Mouse (Mus musculus) embryo, embryonic 10 days (tissue): ENCODE results near the gene Tnf.

Experiments
- DNase-seq: peaks from one replicate; pipeline ENCODE4 v3.0.0-alpha.2; 2015; ENCODE audit warnings: low spot score

Gene Tnf

DNA sequence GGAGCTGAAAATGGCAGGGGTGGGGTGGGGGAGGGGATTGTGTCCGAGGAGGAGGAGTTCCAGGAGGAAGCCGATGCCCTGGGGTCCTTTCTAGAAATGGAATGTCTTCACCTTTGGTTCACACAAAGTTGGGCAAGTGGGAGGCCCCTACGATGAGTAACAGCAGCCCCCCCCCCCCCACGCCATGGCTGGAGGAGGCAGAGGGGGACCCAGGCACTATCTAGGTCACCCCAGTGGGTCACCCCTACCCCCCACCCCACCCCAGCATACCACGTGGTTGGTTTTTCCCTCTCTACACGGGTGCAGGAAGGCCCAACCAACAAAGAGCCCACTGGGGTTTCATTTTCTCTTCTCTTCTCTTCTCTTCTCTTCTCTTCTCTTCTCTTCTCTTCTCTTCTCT lies 4.7 kb downstream of the Tnf start:
- no peak for DNase-seq

DNA sequence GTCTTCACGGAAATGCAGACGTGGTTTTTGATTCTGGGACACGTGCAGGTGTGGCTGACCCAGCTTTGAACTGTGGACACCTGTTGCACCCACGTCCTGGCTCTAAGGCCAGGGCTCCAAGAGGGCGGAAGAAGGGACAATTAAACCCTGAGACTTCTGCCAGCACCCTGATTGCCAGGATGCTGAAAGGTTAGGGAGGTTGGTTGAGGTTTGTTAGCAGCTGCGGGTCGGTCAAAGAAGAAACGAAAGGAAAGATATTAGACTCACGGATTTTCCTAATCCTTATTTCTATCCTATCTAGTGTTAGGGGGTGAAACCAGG lies 5.5 kb downstream of the Tnf start:
- no peak for DNase-seq

DNA sequence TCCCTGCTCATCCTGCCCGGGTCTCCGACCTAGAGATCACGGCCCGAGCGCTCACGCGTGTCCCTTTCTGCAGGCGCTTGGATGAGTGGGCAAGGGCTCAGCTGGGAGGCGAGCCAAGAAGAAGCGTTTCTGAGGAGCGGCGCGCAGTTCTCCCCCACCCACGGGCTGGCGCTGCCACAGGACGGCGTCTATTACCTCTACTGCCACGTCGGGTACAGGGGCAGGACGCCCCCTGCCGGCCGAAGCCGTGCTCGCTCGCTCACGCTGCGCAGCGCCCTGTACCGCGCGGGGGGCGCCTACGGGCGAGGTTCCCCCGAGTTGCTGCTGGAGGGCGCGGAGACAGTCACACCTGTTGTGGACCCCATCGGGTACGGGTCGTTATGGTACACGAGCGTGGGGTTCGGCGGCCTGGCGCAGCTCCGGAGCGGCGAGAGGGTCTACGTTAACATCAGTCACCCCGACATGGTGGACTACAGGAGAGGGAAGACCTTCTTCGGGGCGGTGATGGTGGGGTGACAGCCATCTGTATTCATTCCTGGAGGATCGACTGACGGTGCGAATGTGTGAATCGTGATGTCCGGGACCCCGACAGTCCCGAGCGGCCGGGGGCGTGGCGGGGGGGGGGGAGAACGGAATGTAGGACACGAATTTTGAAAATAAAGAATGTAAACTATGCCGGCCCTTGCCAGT lies 6.0 kb downstream of the Tnf start:
- peak; percentile 86 for DNase-seq

DNA sequence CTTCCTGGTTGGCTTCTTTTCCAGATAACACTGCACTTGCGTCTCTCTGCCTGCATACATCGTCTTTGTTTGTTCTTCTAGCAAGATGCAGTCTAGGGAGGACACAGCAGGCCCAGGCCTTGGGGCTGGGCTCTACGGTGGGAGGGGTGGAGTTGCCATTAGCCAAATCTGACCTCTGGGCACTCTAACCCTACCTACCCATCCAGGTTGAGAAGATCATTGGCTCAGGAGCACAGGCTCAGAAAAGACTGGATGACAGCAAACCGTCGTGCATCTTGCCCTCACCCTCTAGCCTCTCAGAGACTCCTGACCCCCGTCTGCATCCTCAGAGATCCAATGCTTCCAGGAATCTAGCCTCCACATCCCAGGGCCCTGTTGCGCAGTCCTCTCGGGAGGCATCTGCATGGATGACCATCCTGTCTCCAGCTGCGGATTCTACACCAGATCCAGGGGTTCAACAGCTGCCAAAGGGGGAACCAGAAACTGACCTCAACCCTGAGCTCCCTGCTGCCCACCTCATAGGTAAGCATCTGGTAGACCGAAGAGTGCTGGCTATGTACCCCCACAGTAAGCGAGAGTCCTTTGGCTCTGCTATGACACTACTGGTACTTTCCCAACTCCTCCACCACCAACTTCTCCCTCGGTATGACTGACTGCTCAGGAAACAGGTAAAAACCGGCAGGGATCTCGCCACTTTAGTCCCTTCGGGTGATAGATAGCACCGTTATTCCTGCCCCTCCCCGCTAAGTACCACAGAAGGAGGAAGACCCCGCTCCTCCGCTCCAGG lies 6.8 kb downstream of the Tnf start:
- no peak for DNase-seq

DNA sequence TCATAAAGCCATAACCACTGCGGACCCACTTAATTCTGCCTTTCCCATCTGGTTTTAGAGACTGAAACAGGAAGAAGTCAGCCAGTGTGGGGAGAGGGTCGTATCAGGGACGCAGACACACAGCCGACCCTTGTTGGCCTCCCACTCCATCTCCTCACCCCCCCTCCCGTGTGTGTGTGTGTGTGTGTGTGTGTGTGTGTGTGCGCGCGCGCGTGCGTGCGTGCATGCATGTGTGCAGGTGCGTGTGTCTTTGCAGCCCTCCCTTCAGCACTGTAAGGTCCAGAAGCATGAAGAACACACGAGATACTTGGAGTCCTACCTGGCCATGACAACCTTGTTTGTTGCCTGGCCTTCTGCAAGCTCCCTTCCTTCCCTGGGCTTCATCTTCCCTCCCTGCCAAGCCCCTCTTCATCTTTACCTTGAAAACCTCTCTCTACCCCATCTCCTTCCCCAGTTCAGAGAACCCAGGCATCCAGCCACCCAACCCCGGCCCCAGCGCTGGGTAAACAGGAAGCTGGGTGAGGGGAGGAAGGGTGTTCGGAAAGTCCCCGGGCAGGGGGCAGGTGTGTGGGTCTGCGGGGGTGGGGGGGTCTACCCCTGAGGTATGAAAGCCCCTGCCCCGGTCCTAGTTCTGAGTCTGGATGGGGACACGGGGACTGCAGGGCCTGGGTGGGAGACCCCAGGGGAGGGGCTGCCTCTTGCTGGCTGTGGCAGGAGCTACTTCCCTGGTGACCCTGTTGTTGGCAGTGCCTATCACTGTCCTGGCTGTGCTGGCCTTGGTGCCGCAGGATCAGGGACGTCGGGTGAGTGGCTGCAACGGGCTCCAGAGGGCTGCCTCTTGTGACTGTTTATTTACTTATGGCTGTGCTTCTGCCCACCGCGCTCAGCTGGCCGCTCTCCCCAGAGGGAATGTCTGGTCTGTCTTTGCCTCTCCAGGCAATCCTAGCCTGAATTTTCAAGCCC lies 7.6 kb downstream of the Tnf start, which contains the start of gene Ltb:
Gene Ltb (plus strand): TSS at position 559 of the 963 bp plus-strand sequence.
- DNase-seq: no peak

DNA sequence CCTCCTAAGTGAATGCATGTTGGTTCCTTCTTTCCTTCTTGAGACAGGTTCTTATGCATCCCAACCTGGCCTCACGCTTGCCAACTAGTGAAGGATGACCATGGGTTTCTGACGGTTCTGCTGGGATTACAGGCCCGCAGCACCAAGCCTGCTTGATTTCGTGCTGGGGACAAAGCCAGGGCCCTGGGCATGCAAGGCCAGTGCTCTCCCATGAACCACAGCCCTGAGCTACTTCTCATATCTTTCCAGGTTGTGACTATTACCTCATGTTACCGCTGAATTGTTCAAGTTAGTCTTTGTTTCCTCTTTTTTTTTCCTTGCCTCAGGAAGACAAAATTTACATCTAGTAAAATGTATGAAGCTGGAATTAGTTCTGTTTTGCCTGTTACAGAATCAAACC lies 8.9 kb downstream of the Tnf start:
- DNase-seq: no peak

DNA sequence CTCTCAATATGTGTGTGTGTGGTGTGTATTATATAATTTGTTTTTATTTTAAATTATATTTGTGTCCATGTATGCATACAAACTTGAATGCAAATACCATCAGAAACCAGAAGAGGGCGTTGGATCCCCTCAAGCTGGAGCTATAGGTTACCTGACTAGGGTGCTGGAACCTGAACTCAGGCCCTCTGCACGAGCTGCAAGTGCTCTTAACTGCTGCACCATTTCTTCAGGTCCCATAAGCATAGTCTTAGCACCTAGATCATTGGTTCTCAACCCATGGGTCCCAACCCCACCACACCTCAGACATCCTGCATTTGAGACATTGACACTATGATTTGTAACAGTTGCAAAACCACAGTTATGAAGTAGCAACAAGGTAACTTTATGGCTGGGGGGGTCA lies 10.1 kb downstream of the Tnf start:
- DNase-seq: no peak

DNA sequence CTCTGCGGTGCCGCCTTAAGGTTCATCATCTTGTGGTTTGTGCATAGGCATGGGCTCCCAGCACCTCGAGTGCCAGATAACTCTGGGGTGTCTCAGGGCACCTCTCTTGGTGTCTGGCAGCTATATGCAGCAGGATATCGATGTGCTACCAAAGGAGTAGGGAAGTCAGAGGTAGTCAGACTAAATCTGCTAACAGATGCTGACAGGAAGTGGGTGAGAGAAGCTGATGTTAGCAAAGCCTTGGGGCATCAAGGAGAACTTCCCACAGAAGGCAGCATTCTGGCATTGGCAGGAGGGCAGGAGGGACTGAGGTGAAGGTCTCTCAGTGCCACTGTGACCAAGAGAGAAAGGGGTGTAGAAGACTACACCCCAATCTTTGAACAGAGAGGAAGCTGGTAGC lies 11.7 kb downstream of the Tnf start:
- DNase-seq: no peak

DNA sequence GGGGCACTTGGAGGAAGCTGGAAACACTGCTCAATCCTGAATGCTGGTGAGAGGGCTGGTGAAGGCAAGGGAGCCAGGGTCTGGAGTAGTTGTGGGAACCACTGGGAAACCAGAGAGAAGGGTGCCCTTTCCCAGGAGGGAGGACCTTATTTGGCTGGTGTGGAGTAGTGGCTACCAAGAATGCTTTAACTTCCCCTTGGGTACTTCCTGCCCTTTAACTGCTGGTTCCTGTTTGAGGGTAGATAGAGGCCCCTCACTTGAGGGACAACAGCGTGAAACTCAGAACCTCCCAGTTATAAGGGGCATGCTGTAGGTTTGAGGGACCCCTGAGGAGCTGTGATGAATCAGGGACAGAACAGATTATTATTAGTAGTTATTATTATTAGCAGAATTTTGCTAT lies 12.6 kb downstream of the Tnf start:
- no peak for DNase-seq

DNA sequence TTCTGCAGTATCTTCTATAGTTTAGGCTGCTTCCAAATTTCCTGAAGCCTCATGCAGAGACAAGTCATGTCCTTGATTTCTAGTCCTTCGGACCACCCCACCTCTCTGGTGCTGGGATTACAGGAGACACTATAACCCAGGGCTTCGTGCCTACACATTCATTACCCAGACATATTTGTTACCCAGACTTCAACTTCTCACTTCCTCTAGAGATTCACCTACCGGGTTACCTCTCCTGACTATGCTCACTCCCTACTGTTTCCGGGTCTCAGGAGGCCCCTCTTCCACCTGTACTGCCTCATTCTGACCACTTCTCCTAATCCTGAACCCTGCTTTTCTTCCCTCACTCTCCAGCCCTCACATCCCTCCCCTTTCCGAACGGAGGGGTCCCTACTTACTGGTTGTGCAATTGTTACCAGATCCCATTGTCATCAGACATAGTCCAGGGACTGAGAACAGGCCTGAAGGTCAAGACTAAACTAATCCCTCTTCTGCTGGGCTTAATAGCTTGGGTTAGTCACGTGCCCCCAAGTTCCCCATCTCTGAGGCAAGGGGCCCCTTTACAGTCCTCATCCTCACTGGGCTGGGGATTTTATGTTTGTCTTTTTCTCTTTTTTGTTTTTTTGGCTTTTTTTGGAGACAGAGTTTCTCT lies 13.7 kb downstream of the Tnf start, which contains the start of gene Lst1:
Gene Lst1 (minus strand): TSS at position 481 of the 652 bp plus-strand sequence.
- no peak for DNase-seq

DNA sequence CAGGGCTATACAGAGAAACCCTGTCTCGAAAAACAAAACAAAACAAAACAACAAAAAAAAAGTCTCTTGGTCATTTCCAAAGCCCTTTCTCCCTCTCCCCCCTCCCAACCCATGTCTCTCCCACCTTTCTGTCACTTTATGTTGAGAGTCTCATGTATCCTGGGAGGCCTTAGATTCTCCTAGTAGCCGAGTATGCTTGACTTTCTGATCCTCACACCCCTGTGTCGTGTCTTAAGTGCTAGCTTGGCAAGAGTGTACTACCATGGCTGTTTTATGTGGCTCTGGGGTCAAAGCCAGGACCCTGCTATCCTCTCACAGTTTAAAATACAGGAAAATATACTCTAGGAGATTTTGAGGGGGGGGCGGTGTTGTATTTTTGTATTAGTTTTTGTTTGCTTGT lies 14.5 kb downstream of the Tnf start:
- DNase-seq: no peak

DNA sequence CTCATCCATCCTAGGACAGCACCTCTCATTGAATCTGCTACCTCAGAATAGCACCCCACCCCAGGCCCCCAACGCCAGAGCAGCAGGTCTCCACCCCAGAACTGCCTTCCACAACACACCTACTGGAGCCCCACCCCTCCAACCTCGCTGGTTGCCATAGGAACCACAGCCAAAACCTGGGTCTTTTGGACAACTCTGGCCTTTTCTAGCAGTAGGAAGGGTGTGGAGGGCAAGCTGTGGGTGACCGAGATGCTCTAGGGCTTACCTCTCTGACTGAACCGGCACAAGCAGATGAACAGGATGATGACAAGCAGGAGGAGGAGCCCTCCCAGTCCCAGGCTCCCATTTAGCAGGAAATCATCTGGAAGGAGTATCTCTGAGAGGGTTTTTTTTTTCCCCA lies 15.1 kb downstream of the Tnf start:
- peak; percentile 48 for DNase-seq

DNA sequence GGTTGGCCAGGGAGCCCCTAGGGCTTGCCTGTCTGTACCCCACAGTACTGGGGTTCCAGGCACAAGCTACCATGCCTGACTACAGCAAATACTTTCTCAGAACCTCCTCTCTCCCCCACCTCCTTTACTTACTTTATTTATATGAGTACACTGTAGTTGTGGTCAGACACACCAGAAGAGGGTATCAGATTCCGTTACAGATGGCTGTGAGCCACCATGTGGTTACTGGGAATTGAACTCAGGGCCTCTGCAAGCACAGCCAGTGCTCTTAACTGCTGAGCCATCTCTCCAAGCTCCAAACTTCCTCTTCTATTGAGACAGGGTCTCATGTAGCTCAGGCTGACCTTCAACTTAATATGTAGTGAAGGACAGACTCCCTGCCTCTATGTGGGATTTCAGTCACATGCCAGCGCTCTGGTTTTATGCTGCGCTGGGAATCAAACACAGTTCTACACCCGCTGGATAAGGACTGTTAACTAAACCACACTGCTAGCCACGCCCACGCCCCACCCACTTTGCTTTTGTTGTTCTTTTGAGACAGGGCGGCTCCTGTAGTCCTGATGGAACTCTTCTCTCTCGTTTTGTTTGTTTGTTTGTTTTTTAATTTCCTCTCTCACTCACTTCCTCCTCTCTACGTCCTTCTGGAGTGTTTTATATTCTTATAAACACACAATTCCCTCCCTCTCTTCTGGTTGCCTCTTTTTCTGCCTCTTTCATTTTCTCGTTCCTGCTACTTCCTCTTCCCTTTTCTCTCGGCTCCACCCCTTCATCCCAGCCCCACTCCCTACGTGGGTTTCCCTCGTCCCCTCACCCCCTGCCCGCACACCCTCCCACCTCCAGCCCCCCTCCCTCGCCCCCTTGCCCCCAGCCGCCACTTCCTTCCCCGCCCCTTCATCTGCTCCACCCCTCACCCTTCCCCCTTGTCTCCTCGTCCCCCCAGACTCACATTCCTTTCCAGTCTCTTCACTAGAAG lies 15.9 kb downstream of the Tnf start:
- DNase-seq: peak; percentile 83

DNA sequence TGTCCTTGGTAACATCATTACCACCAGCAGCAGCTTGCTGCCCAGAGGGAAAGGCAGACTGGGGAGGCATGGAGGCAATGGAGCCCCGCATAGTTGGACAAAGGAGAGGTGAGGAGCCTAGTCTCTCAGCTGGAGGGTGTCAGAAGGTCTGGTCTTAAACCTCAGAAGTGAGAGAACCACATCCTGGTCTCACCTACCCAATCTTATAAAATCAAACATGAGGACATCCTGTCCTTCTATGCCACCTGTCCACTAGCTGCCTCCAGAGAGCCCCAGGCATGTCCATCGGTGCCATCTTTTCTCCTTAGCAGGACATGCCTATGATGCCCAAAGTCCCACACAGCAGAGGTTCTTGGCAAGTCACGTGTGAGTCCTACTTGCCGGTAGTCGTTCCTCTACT lies 21.7 kb downstream of the Tnf start:
- no peak for DNase-seq

DNA sequence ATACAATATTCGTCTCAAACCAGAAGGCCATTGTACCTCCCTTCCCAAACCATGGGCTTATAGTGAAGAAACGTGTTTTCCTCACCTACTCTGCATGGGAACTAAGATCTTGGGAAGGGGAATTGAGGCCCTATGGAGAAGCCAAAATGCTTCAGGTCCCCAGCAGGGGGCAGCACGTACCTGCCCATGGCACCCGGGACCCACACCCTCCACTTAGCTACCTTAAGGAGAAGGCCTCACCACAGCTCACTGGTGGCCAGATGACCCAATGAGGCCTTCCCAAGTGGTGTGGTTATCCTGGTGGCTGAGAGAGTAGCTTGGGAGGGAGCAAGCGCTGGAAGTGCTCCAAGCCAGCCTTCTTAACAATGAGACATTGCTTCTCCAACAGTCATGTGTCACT lies 23.3 kb downstream of the Tnf start:
- DNase-seq: peak; percentile 85

DNA sequence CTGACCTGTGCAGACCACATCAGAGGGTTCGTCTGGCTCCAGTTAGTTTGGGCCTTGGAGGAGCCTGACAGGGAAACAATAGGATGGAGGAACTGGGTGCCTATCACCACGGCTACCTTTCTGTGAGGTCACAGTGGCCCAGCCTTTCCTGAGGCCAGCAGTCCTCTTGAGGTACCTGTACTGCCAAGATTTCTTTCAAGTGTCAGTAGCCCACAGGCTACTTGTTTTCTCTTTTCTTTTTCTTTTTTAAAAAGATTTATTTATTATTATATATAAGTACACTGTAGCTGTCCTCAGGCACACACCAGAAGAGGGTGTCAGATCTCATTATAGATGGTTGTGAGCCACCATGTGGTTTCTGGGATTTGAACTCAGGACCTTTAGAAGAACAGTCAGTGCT lies 25.8 kb downstream of the Tnf start, which contains the start of gene Aif1:
Gene Aif1 (minus strand): TSS at position 101 of the 400 bp plus-strand sequence.
- no peak for DNase-seq

DNA sequence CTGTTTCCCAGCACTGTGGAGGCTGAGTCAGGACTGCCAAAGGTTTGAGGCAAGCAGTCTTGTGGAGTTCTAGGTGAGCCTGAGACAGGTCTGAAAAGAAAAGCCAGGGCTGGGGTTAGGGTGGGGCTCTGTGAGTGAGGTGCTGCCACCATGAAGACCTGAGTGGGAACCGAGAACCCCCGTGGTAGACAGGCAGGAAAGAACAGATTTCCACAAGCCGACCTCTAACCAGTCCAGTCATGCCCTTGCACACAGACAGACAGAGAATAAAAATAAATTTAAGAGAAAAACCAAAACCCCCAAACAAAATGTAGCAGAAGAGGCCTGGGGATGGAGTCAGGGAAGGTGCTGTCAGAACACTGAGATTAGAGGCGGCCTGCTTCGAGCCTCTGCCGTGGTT lies 26.4 kb downstream of the Tnf start:
- no peak for DNase-seq

DNA sequence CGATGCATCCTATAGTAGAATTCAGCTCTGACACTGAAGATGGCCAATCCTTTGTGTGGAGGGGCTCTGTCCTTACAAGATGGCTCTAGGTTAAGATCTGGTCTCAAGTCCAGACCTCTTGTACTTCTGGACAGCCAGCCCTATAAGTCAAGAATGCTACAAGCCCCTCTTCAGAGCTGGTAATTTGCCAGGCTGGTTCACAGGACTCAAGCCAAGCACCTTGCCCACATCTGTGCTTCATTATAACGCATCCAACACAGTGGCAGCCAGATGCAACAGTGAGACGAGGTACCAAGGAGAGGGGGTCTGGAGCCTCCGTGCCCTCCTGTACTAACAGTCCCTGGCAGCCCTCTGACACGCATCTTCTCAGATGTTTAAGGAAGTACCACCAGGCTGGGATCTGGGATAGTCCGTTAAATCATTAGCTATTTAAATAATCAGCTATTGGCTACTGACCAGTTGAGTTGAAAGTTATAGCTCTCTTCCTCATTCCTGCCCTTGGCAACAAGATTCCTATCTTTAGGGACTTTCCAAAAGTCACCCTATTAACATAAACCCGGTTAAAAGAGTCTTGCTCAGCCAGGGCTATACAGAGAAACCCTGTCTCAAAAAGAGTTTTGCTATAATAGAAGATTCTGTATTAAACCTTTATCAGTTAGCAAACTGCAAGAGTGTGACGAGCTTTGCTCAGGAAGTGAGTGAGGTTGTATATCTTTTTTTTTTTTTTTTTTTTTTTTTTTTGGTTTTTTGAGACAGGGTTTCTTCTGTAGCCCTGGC lies 27.4 kb downstream of the Tnf start:
- DNase-seq: no peak

DNA sequence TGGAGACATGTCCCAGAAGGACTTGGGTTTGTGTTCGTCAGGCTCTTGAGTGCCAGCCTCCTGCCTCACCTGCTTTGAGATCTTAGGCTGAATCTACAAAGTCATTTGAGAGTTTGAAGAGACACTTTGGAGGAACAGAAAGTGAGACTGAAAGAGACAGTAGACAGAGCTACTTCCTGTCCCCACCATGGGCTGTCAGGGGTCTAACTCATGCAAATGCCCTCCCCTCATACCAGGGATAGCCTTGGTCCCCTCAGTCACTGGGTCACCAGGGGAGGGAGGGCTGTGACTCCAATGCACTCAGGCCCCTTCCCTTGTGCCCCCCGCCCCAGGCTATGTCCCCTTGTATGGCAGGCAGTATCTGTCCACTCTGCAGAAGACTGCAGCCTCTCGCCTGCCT lies 28.5 kb downstream of the Tnf start:
- no peak for DNase-seq
